ENCODE assay signal across 7 mouse cellular contexts in the genomic region with DNA sequence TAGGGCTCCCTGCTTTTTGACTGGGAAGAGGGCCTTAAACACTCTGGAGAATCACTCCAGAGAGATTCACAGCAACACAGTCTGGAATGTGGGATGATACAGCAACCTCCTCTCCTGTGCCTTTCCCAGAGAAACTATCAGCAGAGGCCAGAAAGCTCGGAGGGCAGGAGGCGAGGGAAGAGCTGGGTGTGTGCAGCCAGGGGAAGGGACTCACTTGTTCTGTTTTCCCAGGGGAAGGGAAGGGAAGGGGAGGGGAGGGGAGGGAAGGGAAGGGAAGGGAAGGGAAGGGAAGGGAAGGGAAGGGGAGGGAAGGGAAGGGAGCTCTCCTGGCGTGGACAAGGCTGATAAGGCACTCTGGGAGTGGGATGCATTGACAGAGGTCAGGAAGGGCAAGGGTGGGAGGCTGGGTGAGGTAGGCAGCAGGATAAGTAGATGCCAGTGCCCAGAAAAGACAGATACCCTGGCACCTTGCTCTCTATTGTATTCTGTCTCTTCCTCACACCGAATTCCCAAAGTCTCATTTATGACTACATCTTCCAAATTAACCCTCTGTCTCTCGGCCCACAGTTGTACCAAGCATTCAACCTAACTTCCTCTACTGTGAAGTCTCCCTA. TPM values are rescaled to one million over a fixed set of nuclear protein-coding genes. Genes with fewer than 3 reads are reported as not detected.
DNase-seq lines count a peak whose midpoint lies in the region; ATAC-seq and TF ChIP-seq lines count a peak whose summit lies in the region.

No protein-coding gene starts in this region.

- no peak for TF ChIP-seq POLR2A in bone marrow macrophage, adult 2 months (IDR thresholded peaks at IDR 0.05; ENCODE audit: borderline replicate concordance, low read depth, low read length)

- peak overlapping the region; percentile 94 for H3K9ac ChIP-seq in hindbrain, embryonic 11.5 days (ENCODE audit: low read depth, low read length)
- 0 out of 2 replicates have a peak overlapping the region, but pooled peaks have one; percentile 74 for H3K9ac ChIP-seq in lung, embryonic 15.5 days

- H3K27ac ChIP-seq in bone marrow macrophage, adult 2 months (ENCODE audit: insufficient read depth, low read depth, low read length) = peak overlapping the region; percentile 98
- peak overlapping the region; percentile 100 for H3K27ac ChIP-seq in embryonic facial prominence, embryonic 10.5 days (replicated peaks)
- peak overlapping the region; percentile 17; the same call in 1 of the 2 replicates for H3K27ac ChIP-seq in hindbrain, embryonic 11.5 days (ENCODE audit: low read depth, low read length)
- peak overlapping the region; percentile 98 for H3K27ac ChIP-seq in lung, embryonic 15.5 days

- peaks cover 61% of the 10 kb centered on the region for H3K36me3 ChIP-seq in embryonic facial prominence, embryonic 10.5 days (replicated peaks)
- peaks cover 20% of the 10 kb centered on the region for H3K36me3 ChIP-seq in hindbrain, embryonic 11.5 days (ENCODE audit: control insufficient read depth, insufficient read depth, low read length)
- peaks cover 35% of the 10 kb centered on the region for H3K36me3 ChIP-seq in lung, embryonic 15.5 days

- 62% methylated on average over 5 of the region's 5 CpGs for WGBS in embryonic facial prominence, embryonic 10.5 days
- 53% methylated on average over 5 of the region's 5 CpGs for WGBS in hindbrain, embryonic 11.5 days
- 34% methylated on average over 5 of the region's 5 CpGs for WGBS in lung, embryonic 15.5 days

- peak overlapping the region; percentile 49 for H3K4me2 ChIP-seq in hindbrain, embryonic 11.5 days (replicated peaks; ENCODE audit: low read depth, low read length)
- H3K4me2 ChIP-seq in lung, embryonic 15.5 days = peak overlapping the region; percentile 71

- no peaks in the 10 kb centered on the region for H3K9me3 ChIP-seq in embryonic facial prominence, embryonic 10.5 days
- no peaks in the 10 kb centered on the region for H3K9me3 ChIP-seq in hindbrain, embryonic 11.5 days (ENCODE audit: control insufficient read depth, low read length)
- no peaks in the 10 kb centered on the region for H3K9me3 ChIP-seq in lung, embryonic 15.5 days

- H3K27me3 ChIP-seq in embryonic facial prominence, embryonic 10.5 days (replicated peaks; ENCODE audit: low read depth, poor library complexity, severe bottlenecking) = no peaks in the 10 kb centered on the region
- no peaks in the 10 kb centered on the region for H3K27me3 ChIP-seq in hindbrain, embryonic 11.5 days (ENCODE audit: control insufficient read depth, insufficient read depth, low read length)
- no peaks in the 10 kb centered on the region for H3K27me3 ChIP-seq in lung, embryonic 15.5 days

- no peak for DNase-seq in embryonic facial prominence, embryonic 10.5 days (ENCODE audit: low spot score)
- no peak for DNase-seq in hindbrain, embryonic 11.5 days (ENCODE audit: low spot score)
- no peak for DNase-seq in ovary, adult 18-20 months (ENCODE audit: low spot score)
- no peak for DNase-seq in ovary, postnatal 10 days (ENCODE audit: low spot score)
- no peak for DNase-seq in layer of hippocampus, postnatal 10 days (ENCODE audit: low spot score in 2 of 2)

- peaks cover 65% of the 10 kb centered on the region for H3K4me1 ChIP-seq in bone marrow macrophage, adult 2 months (ENCODE audit: control insufficient read depth, insufficient read depth, low read length)
- H3K4me1 ChIP-seq in embryonic facial prominence, embryonic 10.5 days = peaks cover 55% of the 10 kb centered on the region
- peaks cover 18% of the 10 kb centered on the region; the same call in 1 of the 2 replicates for H3K4me1 ChIP-seq in hindbrain, embryonic 11.5 days (replicated peaks; ENCODE audit: control insufficient read depth, insufficient read depth, low read length)
- H3K4me1 ChIP-seq in lung, embryonic 15.5 days = peaks cover 66% of the 10 kb centered on the region

- ATAC-seq in hindbrain, embryonic 11.5 days (ENCODE audit: low FRiP score) = no peak
- ATAC-seq in lung, embryonic 15.5 days (ENCODE audit: borderline replicate concordance, extremely low read depth, low FRiP score, low TSS enrichment) = no peak

- no peak for TF ChIP-seq CTCF in bone marrow macrophage, adult 2 months (IDR thresholded peaks at IDR 0.05; ENCODE audit: low read depth, low read length)

- H3K4me3 ChIP-seq in bone marrow macrophage, adult 2 months (ENCODE audit: insufficient read depth, low read length) = peak overlapping the region; percentile 92
- peak overlapping the region; percentile 86 for H3K4me3 ChIP-seq in embryonic facial prominence, embryonic 10.5 days
- H3K4me3 ChIP-seq in hindbrain, embryonic 11.5 days (ENCODE audit: low read depth, low read length) = peak overlapping the region; percentile 52
- peak overlapping the region; percentile 71 for H3K4me3 ChIP-seq in lung, embryonic 15.5 days

RNA-seq across cellular contexts. Expression of a gene that starts 2.7 kb away (rescaled TPM):
- polyA plus RNA-seq in bone marrow macrophage, adult 2 months (2012; ENCODE audit: insufficient read depth, insufficient read length, missing spikeins) = 298 and 305 TPM in 2 replicates
- polyA plus RNA-seq in embryonic facial prominence, embryonic 10.5 days (2016; fragmentation: Nextera tagmentation; extraction: Ambion mirVana) = 73.2 and 78.5 TPM in 2 replicates
- polyA plus RNA-seq in hindbrain, embryonic 11.5 days (2014; fragmentation: Nextera tagmentation; extraction: Ambion mirVana) = 70.0 and 73.7 TPM in 2 replicates
- 36.0 and 38.2 TPM in 2 replicates for polyA plus RNA-seq in lung, embryonic 15.5 days (2015; fragmentation: Nextera tagmentation; extraction: Ambion mirVana)
- total RNA-seq in layer of hippocampus, postnatal 10 days (2021) = 10 to 100 TPM; 50.2 to 56.5 TPM

Comparison
In these comparisons a context has a peak if more than half of its experiments do, and no peak if none do; other contexts are left out.
1. H3K27ac ChIP-seq: peak in every context shown above with its lines; median percentile 100 in embryonic facial prominence, embryonic 10.5 days; 98 in bone marrow macrophage, adult 2 months; 98 in lung, embryonic 15.5 days; 17 in hindbrain, embryonic 11.5 days.